Mouse (Mus musculus) C2C12 (cell line): ENCODE measurements around the gene Nop53. TPM values are rescaled to one million over a fixed set of nuclear protein-coding genes. Genes with fewer than 3 reads are reported as not detected.
A peak's percentile ranks its signal among the peaks of the same experiment; 100 is the strongest.

Experiments used
- H3K27me3 ChIP-seq: one replicate; pipeline ENCODE4 v1.6.1; 2011; ENCODE audit not compliant: control insufficient read depth, insufficient read depth, insufficient read length
- H3K36me3 ChIP-seq: one replicate; pipeline ENCODE4 v1.6.1; 2011; ENCODE audit not compliant: control insufficient read depth, insufficient read depth
- H3K4me3 ChIP-seq: one replicate; pipeline ENCODE4 v1.5.1; 2011; ENCODE audit warnings: mild to moderate bottlenecking, control low read depth; ENCODE audit not compliant: poor library complexity, insufficient read depth, severe bottlenecking
- H3K79me2 ChIP-seq: one replicate; pipeline ENCODE4 v1.6.1; 2011; ENCODE audit not compliant: control insufficient read depth, insufficient read depth
- H3K79me3 ChIP-seq: one replicate; pipeline ENCODE4 v1.6.1; 2011; ENCODE audit warnings: low read depth, control low read depth
- H3ac ChIP-seq: one replicate; pipeline ENCODE3; 2011; ENCODE audit warnings: low read depth; ENCODE audit not compliant: control insufficient read depth, insufficient read length
- CEBPB ChIP-seq: IDR thresholded peaks from one replicate; pipeline ENCODE4 v1.6.1; 2011; ENCODE audit warnings: low read depth, mild to moderate bottlenecking, control low read depth, moderate library complexity
- CTCF ChIP-seq: IDR thresholded peaks from one replicate; pipeline ENCODE4 v1.5.1; 2011; ENCODE audit not compliant: control insufficient read depth, insufficient read depth, insufficient read length
- FOSL1 ChIP-seq: IDR thresholded peaks from one replicate; pipeline ENCODE4 v1.8.0; 2011; ENCODE audit warnings: mild to moderate bottlenecking, low read length; ENCODE audit not compliant: poor library complexity, insufficient read depth, severe bottlenecking
- MAX ChIP-seq: IDR thresholded peaks from one replicate; pipeline ENCODE4 v1.6.1; 2011; ENCODE audit warnings: mild to moderate bottlenecking, control low read depth
- MYOD1 ChIP-seq: IDR thresholded peaks from one replicate; pipeline ENCODE4 v1.6.1; 2011; ENCODE audit warnings: low read depth; ENCODE audit not compliant: control insufficient read depth, insufficient read length
- MYOG ChIP-seq: IDR thresholded peaks from one replicate; pipeline ENCODE4 v1.6.1; 2011; ENCODE audit not compliant: control insufficient read depth, insufficient read length; ENCODE audit errors: extremely low read depth
- USF1 ChIP-seq: IDR thresholded peaks from one replicate; pipeline ENCODE4 v1.6.1; 2011; ENCODE audit warnings: low read depth, mild to moderate bottlenecking, control low read depth, moderate library complexity
- polyA plus RNA-seq: library from polyadenylated mRNA; unstranded; fragments of >200 nt; fragmentation: generic; extraction: Trizol; gene quantifications from one replicate; pipeline ENCODE4 v1.2.1, GENCODE M21; 2012; ENCODE audit warnings: missing spikeins

Nop53 gene
- polyA plus RNA-seq, 1 experiment, result 228 TPM

DNA sequence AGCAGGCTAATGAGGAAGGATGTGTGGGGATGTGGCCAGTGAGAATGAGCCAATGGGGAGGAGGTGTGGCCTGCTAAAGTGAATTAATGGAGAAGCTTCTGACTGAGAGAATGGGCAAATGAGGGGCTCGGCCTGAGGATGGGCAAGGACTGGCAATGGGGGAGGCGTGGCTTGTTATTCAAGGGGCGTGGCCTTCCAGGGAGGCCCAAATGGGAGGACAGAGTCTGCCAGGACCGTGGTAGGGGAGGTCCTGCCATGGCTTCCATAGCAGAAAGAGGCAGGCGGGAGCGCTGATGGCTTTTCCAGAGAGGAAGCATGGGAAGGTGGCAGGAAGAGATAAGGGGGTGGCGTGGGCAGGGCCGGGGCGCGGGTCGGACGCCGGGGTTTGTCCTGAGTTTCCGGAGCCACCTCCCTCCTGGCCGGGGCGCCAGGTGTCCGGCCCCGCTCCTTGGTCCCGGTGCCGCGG lies 9.1 kb upstream of the Nop53 start:
- Histone ChIP-seq H3K79me2 (peaks cover 29% of the 10 kb centered on the region), H3K79me3 (peaks cover 26% of the 10 kb centered on the region), H3K36me3 (peaks cover 99% of the 10 kb centered on the region), H3ac (no peak overlapping the region), H3K27me3 (no peaks in the 10 kb centered on the region), H3K4me3 (no peak overlapping the region)
- TF ChIP-seq USF1, result no peak
- no peak for TF ChIP-seq MAX
- TF ChIP-seq MYOG, result no peak
- no peak for TF ChIP-seq MYOD1
- no peak for TF ChIP-seq FOSL1
- no peak for TF ChIP-seq CTCF
- no peak for TF ChIP-seq CEBPB

DNA sequence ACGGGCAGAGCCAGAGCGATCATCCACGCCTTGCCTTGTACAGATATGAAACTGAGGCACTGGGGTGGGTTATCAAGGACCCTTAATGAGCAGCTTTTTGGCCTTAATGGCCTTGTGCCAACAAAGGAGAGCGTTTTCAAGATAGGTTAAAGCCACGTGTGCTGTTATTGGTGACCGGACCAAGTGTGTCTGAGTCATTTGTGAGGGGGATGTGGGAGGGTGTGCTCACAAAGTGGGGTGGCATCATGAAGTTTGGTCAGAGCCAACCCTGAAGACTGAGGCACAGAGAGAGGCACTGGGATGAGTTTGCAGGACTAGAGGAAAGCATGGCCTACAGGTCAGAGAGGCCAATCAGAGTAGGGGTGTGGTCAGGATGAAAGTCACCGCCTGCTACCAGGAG lies 8.6 kb upstream of the Nop53 start:
- no peak overlapping the region for H3K4me3 ChIP-seq
- TF ChIP-seq FOSL1, result no peak
- TF ChIP-seq MAX, result no peak
- no peak for TF ChIP-seq MYOG
- no peak for TF ChIP-seq MYOD1
- no peak for TF ChIP-seq CEBPB
- TF ChIP-seq CTCF, result no peak
- no peak for TF ChIP-seq USF1
- peaks cover 23% of the 10 kb centered on the region for H3K79me2 ChIP-seq
- peaks cover 22% of the 10 kb centered on the region for H3K79me3 ChIP-seq
- no peak overlapping the region for H3ac ChIP-seq
- H3K36me3 ChIP-seq, result peaks cover 96% of the 10 kb centered on the region
- H3K27me3 ChIP-seq, result no peaks in the 10 kb centered on the region

DNA sequence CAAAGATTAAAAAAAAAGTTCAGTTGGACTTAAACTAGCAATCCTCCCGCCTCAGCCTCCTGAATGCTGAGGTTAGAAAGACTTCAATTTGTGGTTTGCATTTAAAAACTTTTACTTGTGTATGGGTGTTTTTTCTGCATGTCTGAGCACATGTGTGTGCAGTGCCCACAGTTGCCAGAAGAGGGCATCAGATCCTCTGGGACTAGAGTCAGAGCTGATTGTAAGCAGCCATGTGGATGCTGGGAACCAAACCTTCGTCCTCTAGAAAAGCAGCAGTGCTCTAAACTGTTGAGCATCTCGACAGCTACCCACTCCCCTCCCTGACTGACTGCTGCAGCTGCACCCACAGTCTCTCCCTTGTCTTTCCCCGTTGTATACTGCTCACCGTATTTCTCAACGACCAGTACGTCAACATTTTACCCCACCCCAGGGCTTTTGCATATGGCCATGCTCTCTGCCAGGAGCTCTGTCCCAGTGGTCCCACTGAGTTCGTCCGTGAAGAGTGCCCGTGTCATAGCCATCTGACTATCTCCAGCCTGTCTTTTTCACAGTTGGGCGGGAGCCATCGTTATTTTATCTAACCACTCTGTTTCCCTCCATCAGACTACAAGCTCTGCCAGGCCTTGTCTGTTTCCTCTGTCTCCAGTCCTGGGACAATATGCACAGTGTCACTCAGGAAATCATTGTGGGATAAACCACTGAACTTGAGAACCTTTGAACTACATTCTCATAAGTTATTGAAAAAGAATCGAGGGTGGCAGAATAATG lies 7.6 kb upstream of the Nop53 start:
- Histone ChIP-seq H3K27me3 (no peaks in the 10 kb centered on the region), H3K36me3 (peaks cover 87% of the 10 kb centered on the region), H3ac (no peak overlapping the region), H3K4me3 (no peak overlapping the region), H3K79me2 (peaks cover 18% of the 10 kb centered on the region), H3K79me3 (peaks cover 15% of the 10 kb centered on the region)
- no peak for TF ChIP-seq USF1
- no peak for TF ChIP-seq MYOD1
- TF ChIP-seq FOSL1, result no peak
- no peak for TF ChIP-seq MAX
- TF ChIP-seq CEBPB, result no peak
- TF ChIP-seq MYOG, result no peak
- no peak for TF ChIP-seq CTCF

DNA sequence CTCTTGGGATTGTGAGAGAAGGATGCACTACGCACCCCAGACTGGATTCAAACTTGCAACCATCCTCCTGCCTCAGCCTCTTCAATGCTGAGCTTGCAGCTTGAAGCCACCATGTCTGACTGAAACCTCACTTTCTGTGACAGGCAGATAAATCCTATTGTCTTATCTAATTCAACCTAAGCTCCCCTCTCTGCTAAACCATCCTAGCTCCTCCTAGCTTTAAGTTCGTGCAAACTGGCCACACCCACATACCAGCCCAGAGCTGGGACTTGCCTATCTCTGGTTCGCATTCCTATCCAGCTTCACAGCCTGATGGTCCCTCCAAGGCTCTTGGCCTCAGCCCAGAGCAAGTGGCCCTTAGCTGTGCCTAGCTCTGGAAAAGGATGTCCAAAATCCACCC lies 6.5 kb upstream of the Nop53 start:
- H3ac ChIP-seq, result no peak overlapping the region
- TF ChIP-seq USF1 (no peak), CTCF (no peak), FOSL1 (no peak)
- peaks cover 76% of the 10 kb centered on the region for H3K36me3 ChIP-seq
- peaks cover 15% of the 10 kb centered on the region for H3K79me3 ChIP-seq
- peaks cover 18% of the 10 kb centered on the region for H3K79me2 ChIP-seq
- no peak overlapping the region for H3K4me3 ChIP-seq
- no peaks in the 10 kb centered on the region for H3K27me3 ChIP-seq

DNA sequence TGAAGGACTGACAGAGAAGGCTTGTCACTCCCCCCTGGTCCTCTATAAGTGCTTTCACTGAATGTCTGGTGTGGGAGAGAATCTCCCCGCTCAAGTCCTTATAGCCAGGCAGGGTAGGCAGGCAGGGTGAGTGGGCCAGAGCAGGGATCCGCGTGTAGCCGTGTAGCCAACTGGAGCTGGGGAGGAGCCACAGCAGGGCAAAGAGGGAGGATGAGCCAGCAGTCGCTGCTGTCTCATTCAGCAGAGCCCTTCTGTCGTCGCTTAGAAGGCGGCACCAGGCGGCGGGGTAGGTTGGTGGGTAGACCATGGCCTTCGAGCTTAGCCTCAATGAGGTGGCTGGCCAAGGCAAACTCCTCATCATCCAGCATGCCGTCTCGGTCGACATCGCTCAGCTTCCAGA lies 4.1 kb upstream of the Nop53 start:
- no peak for TF ChIP-seq CEBPB
- no peak for TF ChIP-seq USF1
- no peak for TF ChIP-seq MYOG
- no peak for TF ChIP-seq MYOD1
- TF ChIP-seq CTCF, result no peak
- no peak for TF ChIP-seq MAX
- Histone ChIP-seq H3K4me3 (no peak overlapping the region), H3K79me2 (peaks cover 16% of the 10 kb centered on the region), H3K36me3 (peaks cover 52% of the 10 kb centered on the region), H3K79me3 (peaks cover 13% of the 10 kb centered on the region), H3ac (peak overlapping the region; percentile 13), H3K27me3 (no peaks in the 10 kb centered on the region)
